Mouse (Mus musculus) spleen, adult 2 months (tissue): ENCODE measurements around the gene Fut4. TPM values are rescaled to one million over a fixed set of nuclear protein-coding genes. Genes with fewer than 3 reads are reported as not detected.
A peak's percentile ranks its signal among the peaks of the same experiment; 100 is the strongest.
"Not testable (repeated sequence)": the region's sequence is repeated elsewhere in the genome, so short reads cannot be mapped to it uniquely, and the experiment has no call there.

Experiments used
- DNase-seq, 2 experiments: peaks; one replicate each; pipeline versions ENCODE4 v3.0.0 to v3.0.0-alpha.2; 2012 to 2021; ENCODE audit warnings: low spot score in 2 of 2, low read depth in 1 of 2
- H3K27ac ChIP-seq: fragments of 200-500 bp; 2 replicates; pipeline ENCODE4 v1.5.1; 2012; ENCODE audit warnings: low read length, inconsistent platforms; ENCODE audit not compliant: insufficient read depth
- H3K27me3 ChIP-seq: fragments of 200-500 bp; 2 replicates; pipeline ENCODE4 v1.6.1; 2012; ENCODE audit warnings: mild to moderate bottlenecking, moderate library complexity, low read length, inconsistent platforms; ENCODE audit not compliant: control insufficient read depth, insufficient read depth
- H3K36me3 ChIP-seq: fragments of 200-500 bp; 2 replicates; pipeline ENCODE4 v1.6.1; 2012; ENCODE audit warnings: mild to moderate bottlenecking, low read length, inconsistent platforms; ENCODE audit not compliant: control insufficient read depth, insufficient read depth
- H3K4me1 ChIP-seq: fragments of 200-500 bp; 2 replicates; pipeline ENCODE4 v1.6.1; 2011; ENCODE audit warnings: inconsistent platforms; ENCODE audit not compliant: control insufficient read depth, insufficient read depth, insufficient read length
- H3K4me3 ChIP-seq: fragments of 200-500 bp; 2 replicates; pipeline ENCODE4 v1.5.1; 2011; ENCODE audit warnings: mild to moderate bottlenecking, inconsistent platforms; ENCODE audit not compliant: insufficient read depth, insufficient read length; ENCODE audit errors: extremely low read depth
- CTCF ChIP-seq: fragments of 200-500 bp; IDR thresholded peaks from 2 replicates; pipeline ENCODE4 v1.5.1; 2011; ENCODE audit warnings: mild to moderate bottlenecking, inconsistent platforms; ENCODE audit not compliant: insufficient read depth, insufficient read length, insufficient replicate concordance; ENCODE audit errors: extremely low read depth
- POLR2A ChIP-seq: fragments of 200-500 bp; IDR thresholded peaks from 2 replicates; pipeline ENCODE4 v1.6.1; 2011; ENCODE audit warnings: low read depth, low read length, inconsistent platforms
- WGBS: fragments of 180-500 bp; shearing (Covaris S2); methylation state at CpG from one replicate; pipeline ENCODE4 v1.1.7; 2018; 5-methylcytosine and 5-hydroxymethylcytosine counted together
- polyA plus RNA-seq: library from polyadenylated mRNA; depleted of rRNA; stranded (reverse); fragments of >200 nt; gene quantifications from 2 replicates; pipeline ENCODE4 v1.2.3, GENCODE M21; 2012; rRNA removed

The Fut4 gene
- polyA plus RNA-seq, 1 experiment = 4.3 TPM

DNA sequence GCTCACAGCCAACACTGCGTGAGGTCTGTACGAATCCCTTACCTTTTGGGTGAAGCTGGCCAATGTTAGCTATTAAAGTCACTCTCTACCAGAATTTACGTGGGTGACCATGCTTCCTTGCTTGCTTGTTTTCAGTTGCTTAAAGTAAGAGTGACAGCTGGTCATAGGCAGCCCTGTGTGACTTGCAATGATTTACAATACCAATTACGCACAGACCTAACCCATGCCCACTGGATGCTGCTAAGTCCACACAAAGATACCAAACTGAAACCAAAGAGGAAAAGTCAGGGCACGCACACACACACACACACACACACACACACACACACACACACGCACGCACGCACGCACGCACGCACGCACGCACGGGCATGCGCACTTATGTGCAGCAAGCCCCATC is 36.9 kb downstream of the Fut4 start:
- no peak for TF ChIP-seq POLR2A
- TF ChIP-seq CTCF = no peak
- no peak overlapping the region for H3K4me3 ChIP-seq
- H3K36me3 ChIP-seq = no peaks in the 10 kb centered on the region
- H3K27me3 ChIP-seq = no peaks in the 10 kb centered on the region
- 96% methylated on average over 15 of the region's 15 CpGs for WGBS
- no peaks in the 10 kb centered on the region for H3K4me1 ChIP-seq
- H3K27ac ChIP-seq = no peak overlapping the region
- no peak for DNase-seq

GRCm38 (mm10) chr9:14710910-14711309 is 41.3 kb downstream of the Fut4 start:
- Histone ChIP-seq H3K27ac (no peak overlapping the region), H3K36me3 (no peaks in the 10 kb centered on the region), H3K4me1 (no peaks in the 10 kb centered on the region), H3K27me3 (no peaks in the 10 kb centered on the region), H3K4me3 (no peak overlapping the region)
- 93% methylated on average over 3 of the region's 3 CpGs for WGBS
- TF ChIP-seq POLR2A (no peak), CTCF (no peak)
- no peak for DNase-seq

- no peak for TF ChIP-seq CTCF
- no peak for TF ChIP-seq POLR2A
- no peaks in the 10 kb centered on the region for H3K36me3 ChIP-seq
- H3K4me3 ChIP-seq = no peak overlapping the region
- no peaks in the 10 kb centered on the region for H3K27me3 ChIP-seq
- 68% methylated on average over 13 of the region's 13 CpGs for WGBS
- no peak overlapping the region for H3K27ac ChIP-seq
- no peak for DNase-seq
- H3K4me1 ChIP-seq = no peaks in the 10 kb centered on the region
These were observed 46.7 kb downstream of the Fut4 start for GRCm38 (mm10) chr9:14705321-14706162.

DNA sequence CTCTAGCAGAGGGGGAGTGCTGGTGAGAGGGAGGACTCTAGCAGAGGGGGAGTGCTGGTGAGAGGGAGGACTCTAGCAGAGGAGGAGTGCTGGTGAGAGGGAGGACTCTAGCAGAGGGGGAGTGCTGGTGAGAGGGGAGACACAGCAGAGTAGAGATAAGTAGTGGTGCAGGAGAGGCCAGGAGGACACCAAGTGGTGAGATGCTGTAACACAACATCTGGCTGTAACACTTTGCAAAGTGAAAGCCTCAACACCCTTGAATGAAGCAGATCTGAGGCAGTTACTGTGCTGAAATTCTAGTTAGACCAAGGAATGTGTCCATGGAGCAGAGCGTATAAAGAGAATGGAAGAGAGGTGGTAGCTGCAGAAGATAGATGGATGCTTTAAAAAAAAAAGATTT is 51.4 kb downstream of the Fut4 start:
- not testable (repeated sequence) for DNase-seq, H3K27ac ChIP-seq, H3K4me1 ChIP-seq, H3K27me3 ChIP-seq, H3K36me3 ChIP-seq, H3K4me3 ChIP-seq
- WGBS = 87% methylated on average over 1 of the region's 1 CpGs

DNA sequence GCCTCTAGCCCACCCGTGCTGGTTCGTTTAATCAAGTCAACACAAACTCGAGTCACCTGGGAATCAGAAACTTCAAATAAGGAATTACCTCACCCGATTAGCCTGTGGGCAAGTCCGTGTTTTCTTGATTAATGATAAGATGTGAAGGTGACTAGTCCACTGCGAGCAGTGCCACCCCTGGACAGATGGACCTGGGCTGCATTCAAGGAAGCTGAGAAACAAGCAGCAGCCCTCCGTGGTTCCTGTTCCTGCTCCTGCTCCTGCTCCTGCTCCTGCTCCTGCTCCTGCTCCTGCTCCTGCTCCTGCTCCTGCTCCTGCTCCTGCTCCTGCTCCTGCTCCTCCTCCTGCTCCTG is 52.9 kb downstream of the Fut4 start:
- no peaks in the 10 kb centered on the region for H3K36me3 ChIP-seq
- no peaks in the 10 kb centered on the region for H3K4me1 ChIP-seq
- no peaks in the 10 kb centered on the region for H3K27me3 ChIP-seq
- DNase-seq = no peak
- TF ChIP-seq CTCF (no peak), POLR2A (no peak)
- H3K4me3 ChIP-seq = no peak overlapping the region
- WGBS = 50% methylated on average over 7 of the region's 7 CpGs
- no peak overlapping the region for H3K27ac ChIP-seq

GRCm38 (mm10) chr9:14698582-14699287 is 53.5 kb downstream of the Fut4 start:
- TF ChIP-seq CTCF = peak; percentile 76; the same call in 1 of the 2 replicates
- no peak for TF ChIP-seq POLR2A
- H3K36me3 ChIP-seq = no peaks in the 10 kb centered on the region
- no peak overlapping the region for H3K4me3 ChIP-seq
- WGBS = 55% methylated on average over 12 of the region's 12 CpGs
- H3K27ac ChIP-seq = no peak overlapping the region
- H3K4me1 ChIP-seq = no peaks in the 10 kb centered on the region
- peak; percentile 17 to 67 for DNase-seq
- no peaks in the 10 kb centered on the region for H3K27me3 ChIP-seq

Other genes with a start within 250 kb of the Fut4 start
- 6.7 and 7.0 TPM in 2 replicates for gene Amotl1, start 107.3 kb downstream of the Fut4 start, polyA plus RNA-seq
- gene Piwil4, start 11.7 kb downstream of the Fut4 start, polyA plus RNA-seq = 0.19 and 0.46 TPM in 2 replicates
- gene 1700012B09Rik, start 18.6 kb upstream of the Fut4 start, polyA plus RNA-seq = not detected in 2 replicates
- gene Mre11a, start 32.3 kb upstream of the Fut4 start, polyA plus RNA-seq = 3.1 and 4.5 TPM in 2 replicates
- 4.8 and 5.6 TPM in 2 replicates for gene Ankrd49, start 32.5 kb upstream of the Fut4 start, polyA plus RNA-seq
- 4.6 and 6.0 TPM in 2 replicates for gene Gpr83, start 107.8 kb upstream of the Fut4 start, polyA plus RNA-seq
- gene Izumo1r, start 151.6 kb upstream of the Fut4 start, polyA plus RNA-seq = 37.6 and 41.4 TPM in 2 replicates